Mouse (Mus musculus): Measurements from ENCODE around the gene Rlbp1.

- TF ChIP-seq CTCF (conservative IDR thresholded peaks at IDR 0.05; ENCODE audit: low read length) (no peak), NANOG (IDR thresholded peaks at IDR 0.05; ENCODE audit: borderline replicate concordance, low read length) (no peak)
Observed at GRCm38 (mm10) chr7:79375594-79375993, 11.3 kb downstream of the Rlbp1 start.
